Mouse (Mus musculus): ENCODE measurements around the gene Snd1. TPM values are rescaled to one million over a fixed set of nuclear protein-coding genes. Genes with fewer than 3 reads are reported as not detected.

The Snd1 gene
- total RNA-seq, 2 experiments from 2014 or later: 75.4 to 78.4 TPM

DNA sequence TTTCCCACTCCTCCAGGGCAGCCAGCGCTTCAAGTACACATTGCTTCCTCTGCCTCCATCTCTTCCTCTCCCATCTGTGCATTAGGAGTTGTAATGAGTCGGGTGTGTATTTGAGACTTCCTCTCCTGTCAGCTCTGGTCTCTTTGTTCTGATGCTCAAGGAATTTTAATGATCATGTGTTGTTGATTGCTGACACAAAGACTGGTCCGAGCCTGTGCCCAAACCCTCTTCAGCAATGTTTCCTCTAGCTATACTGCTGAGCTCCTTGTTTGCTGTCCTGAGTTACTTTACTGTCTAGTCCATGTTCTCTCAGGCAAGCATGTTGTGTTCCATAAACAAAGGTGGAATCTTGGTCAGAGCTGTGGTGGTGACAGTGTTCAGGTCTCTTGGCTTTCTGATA, 254.3 kb downstream of the Snd1 start:
- DNase-seq (ENCODE audit: low spot score): no peak
- intact Hi-C loops (cut with DNase I): no loop called here

DNA sequence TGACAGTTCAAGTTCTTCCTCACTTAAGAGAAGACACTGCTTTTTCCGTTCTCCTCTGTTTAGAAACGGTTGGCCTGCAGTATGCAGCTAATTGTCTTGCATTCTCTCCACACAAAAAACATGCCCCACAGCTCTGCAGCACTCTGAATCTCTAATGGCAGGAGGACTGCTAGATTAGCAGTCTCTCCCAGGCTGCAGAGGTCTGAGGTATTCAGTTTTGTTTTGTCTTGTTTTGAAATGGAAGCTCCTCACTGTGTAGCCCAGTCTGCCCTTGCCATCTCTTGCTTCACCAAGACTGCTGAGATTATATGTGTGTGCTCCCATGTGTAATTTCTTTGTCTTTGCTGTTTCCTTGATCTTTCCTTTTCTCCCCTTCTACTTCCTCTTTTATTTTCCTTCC, 254.7 kb downstream of the Snd1 start:
- intact Hi-C loops (cut with DNase I): no loop called here
- DNase-seq (ENCODE audit: low spot score): no peak

DNA sequence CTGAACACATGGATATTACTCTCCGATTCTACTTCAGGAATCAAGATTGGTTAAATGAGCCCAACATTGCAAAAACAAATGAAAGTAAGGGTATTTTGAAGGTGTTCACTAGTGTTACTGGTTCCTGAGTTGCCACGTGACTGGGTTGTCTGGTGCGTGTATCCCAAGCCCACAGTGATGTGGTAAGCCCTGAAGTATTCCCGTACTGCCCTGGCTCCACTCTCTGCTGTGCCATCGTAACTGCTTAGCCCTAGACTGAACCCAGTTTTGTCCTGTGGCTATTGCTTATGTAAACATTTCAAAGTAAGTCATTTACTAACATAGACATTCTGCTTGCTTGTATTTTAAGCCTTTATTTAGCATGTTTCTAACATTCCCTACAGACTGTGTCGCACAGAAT, 256.3 kb downstream of the Snd1 start:
- intact Hi-C loops (cut with DNase I): no loop called here
- no peak for DNase-seq (ENCODE audit: low spot score)

DNA sequence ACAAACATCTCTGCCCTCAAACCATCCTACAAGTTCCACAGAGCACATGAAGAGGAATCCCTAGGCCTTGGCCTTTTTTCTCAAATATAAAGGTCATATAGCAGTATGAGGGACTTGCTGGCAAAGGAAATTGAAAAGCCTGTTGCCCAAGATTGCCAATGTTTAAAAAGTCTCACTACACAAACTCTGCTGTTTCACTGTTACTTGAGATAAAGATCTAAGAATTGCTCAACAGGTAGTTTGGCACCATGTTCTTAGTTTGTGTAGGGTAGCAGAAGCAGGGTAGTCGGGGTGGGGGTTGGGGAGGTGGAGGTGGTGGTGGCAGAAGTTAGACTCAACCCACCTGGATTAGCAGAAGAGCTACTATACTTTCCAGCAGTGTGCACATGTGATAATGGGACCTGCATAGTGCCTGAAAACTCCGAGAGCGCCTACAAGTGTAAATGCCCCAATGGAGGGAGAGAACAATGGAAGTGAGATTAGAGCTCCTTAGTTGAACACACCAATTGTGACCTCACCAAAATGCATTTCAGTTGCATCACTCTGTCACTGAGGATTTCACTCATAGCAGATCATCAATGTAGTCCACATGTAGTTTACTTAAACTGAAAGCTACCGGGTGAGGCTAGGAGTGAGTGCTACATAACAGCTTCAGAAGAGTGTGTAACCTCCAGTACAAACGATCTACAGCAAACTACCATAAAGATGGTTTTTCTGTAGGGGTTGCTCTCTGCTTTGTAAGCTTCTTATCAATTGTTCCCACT, 259.1 kb downstream of the Snd1 start:
- intact Hi-C loops (cut with DNase I): no loop called here
- DNase-seq (ENCODE audit: low spot score): no peak

DNA sequence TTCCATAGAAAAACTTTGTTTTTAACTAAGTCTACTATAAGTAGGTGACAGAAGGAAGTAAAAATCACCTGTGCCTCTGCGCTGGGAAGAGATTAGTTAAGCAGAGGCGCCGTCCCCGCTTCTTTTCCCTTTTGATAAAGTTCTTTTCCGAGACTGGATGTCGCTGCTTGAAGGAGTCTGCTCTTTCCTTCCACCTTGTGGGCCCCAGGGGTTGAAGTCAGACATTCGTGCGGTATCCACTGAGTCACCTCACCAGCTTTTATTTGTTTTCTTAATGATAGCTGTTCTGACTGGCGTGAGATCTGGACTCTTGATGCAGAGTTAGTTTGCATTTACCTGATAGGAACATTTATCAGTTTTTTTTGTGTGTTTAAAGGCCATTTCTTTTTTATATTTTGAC, 260.2 kb downstream of the Snd1 start:
- intact Hi-C loops (cut with DNase I): no loop called here
- DNase-seq (ENCODE audit: low spot score): no peak

DNA sequence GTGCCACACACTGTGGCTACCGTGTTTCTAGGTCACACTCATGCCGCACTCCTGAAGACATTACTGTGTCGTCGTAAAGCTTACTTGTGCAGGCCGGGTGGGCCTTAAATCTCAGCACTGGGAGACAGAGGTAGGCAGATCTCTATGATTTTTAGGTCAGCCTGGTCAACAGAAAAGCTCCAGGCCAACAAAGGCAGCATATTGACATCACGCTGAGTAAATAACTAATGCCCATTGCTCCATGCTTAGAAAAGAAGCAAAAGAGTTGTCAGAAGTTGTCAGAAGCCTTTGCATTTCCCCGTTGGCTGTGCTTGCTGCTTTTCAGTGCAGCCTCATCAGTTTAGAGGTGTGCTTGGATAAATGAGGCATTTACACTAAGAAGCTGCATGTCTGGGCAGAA, 261.7 kb downstream of the Snd1 start:
- DNase-seq (ENCODE audit: low spot score): no peak
- intact Hi-C loops (cut with DNase I): no loop called here

DNA sequence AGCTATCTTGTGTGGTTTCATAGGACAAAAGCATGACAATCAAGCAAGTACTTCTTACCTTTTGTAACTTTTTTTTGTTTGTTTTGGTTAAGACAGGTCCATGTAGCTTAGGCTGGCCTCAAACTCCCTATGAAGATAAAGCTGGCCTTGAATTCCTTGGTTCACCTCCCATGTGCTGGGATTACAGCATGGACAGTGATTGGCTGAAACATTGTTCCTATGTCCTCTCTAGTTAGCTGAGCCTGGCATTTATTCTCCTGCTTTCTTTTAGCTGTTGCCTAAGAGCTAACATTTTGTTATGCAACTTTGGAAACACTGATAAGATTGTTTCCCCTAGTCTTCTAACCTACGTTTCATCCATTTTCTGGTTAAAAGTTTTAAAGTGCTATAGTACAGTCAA, 262.7 kb downstream of the Snd1 start:
- no peak for DNase-seq (ENCODE audit: low spot score)
- intact Hi-C loops (cut with DNase I): no loop called here

DNA sequence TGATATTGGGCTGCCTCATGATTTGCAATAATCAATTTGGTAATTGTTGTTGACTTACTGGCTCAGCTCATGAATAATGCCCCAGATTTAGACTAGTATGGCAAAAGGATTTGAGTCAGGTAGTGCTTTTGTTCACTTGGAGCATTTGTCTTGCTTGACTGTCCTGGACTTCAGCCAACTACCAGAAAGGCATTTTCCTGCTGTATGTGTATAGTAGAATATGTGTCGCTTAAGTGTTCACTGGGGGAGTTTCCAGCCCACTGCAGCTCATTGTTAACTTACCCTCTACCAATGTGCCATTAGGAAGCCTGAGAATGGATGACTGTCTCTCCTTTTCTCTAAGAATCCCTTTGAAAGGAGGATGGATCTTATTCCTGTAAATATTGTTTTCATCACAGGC, 268.6 kb downstream of the Snd1 start:
- no peak for DNase-seq (ENCODE audit: low spot score)
- intact Hi-C loops (cut with DNase I): no loop called here

DNA sequence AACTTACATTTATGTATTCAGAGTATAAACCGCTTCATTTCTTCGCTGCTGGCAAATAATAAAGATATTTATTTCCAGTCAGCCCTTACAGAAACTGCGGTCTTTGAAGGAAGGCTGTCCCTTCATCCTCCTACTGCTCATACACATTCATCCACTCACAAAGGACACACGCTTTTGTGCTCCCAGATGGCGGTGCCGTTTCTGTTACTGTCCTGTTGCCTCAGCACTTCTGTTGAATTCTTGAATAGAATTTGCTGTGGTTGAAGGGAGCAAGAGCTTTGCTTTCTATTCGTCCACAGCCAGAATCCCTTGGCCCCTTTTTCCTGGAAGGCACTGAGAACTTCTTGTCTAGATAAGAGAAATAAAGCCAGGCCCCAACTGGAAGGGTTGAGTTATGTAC, 270.9 kb downstream of the Snd1 start:
- DNase-seq (ENCODE audit: low spot score): no peak
- intact Hi-C loops (cut with DNase I): no loop called here

DNA sequence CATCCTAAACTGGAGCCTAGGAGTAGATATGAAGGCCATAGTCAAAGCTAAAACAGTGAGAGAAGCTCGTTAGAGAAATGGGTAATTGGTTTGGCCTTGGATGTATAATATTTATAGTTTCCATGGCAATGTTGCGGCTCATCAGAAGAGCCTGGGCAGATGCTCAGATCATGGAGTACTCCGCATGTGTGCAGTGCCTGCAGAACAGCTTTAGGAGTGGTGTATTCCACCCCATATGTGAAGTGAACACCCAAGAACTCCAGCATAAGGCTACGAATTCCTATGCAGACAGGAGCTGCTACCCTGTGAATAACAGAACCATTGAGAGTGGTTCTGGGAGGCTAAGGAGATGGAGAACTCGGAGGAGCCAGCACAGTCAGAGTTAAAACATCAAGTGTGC, 272.1 kb downstream of the Snd1 start:
- no peak for DNase-seq (ENCODE audit: low spot score)
- intact Hi-C loops (cut with DNase I): no loop called here

DNA sequence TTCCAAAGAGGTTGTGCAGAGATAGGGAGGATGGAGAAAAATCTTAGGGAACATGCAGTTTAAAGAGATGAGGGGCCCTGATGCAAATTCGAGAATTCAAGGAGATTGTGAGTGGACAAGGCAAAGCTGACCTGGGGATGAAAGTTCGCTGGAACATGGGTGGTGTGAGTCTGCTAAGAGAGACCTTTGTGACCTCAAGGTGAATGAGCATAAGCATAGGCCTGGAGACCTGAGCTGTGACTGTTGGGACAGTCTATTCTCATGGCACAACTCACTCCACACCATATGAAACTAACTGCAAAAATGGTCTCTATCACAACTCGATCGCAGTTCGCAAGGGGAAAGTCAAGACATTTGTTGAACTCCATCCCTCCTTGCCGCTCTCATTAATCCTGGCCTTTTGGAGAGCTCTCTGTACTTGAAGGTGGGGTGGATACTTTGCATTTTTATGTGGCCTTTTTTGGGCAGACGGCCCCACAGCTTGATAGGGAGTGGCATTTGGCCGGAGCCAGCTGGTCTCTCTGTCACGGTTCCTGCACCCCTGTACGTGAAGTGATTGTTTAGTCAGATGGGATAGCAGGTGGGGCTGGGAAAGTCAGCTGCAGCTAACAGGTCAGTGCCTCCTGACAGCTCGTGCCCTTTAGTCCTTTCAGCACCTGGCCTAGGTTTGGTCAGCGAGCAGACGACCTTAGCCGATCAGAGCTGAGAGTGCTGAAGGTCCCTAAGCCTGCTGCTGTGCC, 273.2 kb downstream of the Snd1 start:
- no peak for DNase-seq (ENCODE audit: low spot score)
- intact Hi-C loops (cut with DNase I): no loop called here

DNA sequence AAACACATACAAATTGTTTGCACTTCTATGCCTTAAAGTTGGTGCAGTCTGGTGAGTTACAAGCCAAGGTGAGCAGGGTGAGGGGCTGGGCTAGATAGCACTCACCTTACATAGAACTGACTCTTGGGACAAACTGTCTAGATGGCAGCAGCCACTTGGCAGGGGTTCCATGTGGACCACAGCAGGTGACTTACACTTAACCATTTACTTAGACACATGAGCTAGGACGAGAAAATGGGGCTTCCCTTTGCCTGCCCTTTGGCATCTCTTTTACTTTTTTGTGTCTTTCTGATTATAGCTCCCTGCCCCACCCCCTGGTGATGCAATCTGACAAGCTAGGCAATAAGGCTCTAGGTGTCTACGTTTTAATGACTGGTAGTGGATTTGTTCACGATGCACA, 274.3 kb downstream of the Snd1 start:
- intact Hi-C loops (cut with DNase I): no loop called here
- DNase-seq (ENCODE audit: low spot score): no peak

DNA sequence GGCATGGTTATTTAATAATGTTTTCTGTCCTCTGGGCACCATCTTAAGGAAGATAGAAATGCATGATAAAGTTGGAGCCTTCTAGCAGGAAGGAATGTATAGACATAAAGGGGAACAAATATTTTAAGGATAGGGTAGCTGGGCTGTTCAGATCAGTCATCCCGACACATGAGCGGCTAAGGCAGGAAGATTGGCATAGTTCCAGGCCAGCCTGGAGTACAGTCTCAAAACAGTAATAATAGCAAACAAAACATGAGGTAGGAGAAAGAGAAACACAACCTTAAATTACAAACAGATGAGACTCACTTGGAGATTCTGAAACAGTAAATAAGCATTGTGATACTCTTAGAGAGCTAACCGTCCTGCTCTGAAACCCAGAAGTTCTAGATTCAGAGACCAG, 276.2 kb downstream of the Snd1 start:
- no peak for DNase-seq (ENCODE audit: low spot score)
- intact Hi-C loops (cut with DNase I): no loop called here

DNA sequence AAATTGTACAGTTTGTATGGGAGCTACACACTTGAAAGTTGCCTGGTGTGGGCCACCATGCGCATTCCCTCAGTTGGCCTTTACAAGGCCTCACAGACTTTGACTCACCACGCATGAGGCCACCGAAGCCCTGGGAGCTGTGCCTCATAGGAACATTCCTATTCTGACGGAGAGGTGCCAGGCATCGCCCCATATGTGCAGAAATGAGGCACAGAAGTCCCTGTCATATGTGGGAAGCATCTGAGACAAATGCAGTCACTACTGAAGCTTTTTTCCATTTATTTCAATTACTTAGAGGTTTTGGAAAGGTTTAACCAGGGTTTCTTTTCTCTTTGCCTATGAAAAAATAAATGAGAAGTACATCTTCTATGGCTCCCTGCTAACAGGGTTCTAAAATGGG, 278.3 kb downstream of the Snd1 start:
- DNase-seq (ENCODE audit: low spot score): no peak
- intact Hi-C loops (cut with DNase I): no loop called here

DNA sequence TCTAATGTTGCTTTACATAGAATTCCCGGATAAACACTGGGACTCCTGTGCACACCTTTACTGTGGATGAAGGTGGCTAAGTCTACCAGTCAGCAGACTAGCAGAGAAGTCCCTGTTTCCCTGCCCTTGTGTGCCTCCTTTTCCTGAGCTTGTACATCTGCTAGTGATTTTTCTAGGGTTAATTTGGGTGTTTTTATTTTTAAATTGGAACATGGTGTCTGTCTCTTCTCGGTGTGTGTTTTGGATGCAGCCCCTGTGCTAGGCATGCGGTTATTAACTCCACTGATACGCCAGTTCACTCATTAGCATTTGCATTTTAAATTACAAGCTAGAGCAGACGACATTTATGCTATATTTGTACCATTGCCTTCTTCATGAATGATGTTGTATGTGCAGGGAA, 278.7 kb downstream of the Snd1 start:
- intact Hi-C loops (cut with DNase I): no loop called here
- no peak for DNase-seq (ENCODE audit: low spot score)

DNA sequence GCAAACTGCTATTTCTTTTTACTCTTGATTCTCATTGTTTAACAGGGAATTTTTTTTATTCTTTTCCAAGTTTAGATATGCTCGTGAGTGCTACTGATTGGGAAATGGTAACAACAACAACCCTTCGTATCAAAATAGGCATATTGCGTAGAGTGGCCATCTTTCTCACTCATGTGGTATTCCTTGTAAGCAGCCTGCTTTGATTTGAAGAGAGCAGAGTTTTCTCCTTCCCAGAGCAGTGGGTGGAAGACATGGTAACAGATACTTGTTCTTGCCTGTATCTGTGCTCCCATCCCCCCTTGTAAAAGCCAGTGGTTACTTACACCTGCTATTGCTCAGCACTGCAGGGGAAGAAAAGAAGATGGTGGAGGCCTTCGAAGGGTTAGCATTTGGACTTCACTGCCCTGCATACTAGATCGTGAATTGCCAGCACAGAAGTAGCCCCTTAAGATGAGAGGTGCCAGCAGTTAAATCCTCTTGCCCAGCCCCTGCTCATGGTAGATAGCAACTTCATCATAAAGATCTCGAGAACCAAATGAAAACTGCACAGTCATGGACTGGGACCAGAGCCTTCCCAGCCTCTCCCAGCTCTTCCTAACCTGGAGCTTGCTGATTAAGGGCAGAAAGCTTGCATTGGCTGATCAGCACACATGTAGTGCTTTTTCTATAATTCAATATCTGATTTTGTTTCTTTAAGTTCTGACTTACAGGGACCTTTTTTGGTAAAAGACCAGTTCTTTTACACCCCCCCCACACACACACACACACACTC, 279.4 kb downstream of the Snd1 start:
- no peak for DNase-seq (ENCODE audit: low spot score)
- intact Hi-C loops (cut with DNase I): no loop called here

DNA sequence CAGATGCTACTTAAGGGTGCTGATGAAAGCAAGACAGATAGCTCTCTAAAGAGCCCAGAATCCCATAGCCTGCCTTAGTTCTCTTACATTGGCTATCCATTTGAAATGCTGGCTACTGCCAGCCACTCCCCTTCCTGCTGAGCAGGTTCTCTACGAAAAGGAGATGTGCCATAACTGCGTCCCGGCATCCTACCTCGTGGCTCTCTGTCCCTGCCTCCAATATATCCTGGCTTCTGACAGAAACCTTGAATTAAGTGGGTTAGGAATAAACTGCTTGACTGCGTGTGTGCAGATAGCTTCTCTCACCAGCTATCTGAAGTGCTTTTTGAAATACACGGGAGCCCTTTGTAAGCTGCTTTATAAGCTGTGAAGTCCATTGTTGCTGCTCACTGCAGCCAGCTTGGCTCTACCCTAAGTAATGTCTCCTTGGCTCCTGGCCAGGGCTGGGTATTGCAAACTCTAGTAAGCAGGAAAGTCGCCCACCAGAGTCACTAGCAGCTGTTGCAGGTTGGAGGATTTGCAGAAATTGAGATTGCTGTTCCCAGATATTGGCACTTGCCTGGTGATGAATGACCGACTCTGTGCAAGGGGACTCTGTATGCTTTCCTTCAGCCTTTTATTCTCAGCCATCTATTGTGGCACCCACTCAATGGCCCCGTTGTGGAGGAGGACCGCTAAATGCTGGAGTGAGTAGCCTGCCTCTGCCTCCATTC, 281.5 kb downstream of the Snd1 start:
- no peak for DNase-seq (ENCODE audit: low spot score)
- intact Hi-C loops (cut with DNase I): no loop called here

DNA sequence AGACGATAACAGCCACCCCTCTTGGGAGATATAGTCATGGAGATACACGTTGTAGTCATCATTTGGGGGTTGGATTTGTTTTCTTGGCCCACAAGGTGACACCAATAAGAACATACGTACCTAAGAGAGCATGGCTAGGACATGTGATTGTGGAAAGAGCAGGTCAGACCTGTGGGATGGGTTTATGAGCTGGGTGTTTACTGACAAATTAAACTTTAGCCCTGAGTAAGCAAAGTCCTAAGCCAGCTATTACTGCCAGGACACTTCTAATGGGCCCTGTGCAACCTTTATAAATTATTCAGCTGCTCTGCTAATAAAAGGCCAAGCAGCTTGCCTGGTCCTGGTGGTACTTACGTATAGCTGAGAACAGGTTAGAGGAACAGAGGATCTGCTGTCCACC, 283.4 kb downstream of the Snd1 start:
- DNase-seq (ENCODE audit: low spot score): no peak
- intact Hi-C loops (cut with DNase I): no loop called here

DNA sequence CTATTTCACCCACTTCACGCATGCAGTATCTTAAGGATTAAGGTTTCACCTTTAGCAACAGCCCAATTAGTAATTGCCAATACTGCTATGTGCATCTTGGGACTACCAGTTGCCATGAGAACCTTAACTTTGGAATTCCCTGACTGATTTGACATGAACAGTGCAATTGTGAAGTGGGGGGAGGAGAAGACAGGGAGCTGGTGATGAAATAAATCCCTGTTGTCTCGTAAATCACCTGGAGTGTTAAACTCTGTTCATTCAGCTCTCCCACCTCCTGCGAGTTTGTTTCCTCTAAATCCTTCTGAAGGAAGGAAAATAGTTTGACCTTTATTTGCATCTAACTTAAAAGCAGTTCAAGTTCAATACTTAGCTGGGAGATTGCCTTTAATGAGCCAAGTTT, 286.8 kb downstream of the Snd1 start:
- intact Hi-C loops (cut with DNase I): no loop called here
- DNase-seq (ENCODE audit: low spot score): no peak

DNA sequence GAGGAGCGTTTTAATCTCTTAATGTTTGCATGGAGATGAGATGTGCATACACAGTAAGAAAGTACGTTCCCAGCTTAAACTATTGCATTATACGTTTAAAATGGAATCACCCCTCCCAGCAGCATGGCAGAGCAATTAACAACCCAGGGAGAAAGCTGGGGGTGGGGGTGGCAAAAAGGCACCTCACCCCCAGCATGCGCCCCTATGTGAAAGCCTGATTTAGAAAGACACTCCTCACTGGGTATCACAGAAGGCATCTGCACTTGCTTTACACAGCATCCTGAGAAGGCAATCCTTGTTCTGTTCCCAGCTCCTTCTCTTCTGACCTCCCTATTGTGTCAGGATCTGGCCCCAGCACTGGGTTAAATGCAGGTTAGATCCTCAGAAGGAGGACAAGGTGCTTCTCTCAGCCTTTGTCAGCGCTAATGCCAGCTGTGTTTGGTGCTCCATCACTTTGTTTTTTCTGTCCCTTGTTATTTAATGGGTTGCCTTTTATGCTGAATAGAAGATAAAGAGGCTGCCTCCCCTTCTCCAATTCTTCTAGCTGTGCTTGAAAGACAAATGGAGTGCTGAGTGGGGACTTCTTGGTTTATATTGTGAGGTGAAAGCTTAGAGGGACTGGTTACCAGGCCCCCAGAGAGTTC, 287.3 kb downstream of the Snd1 start:
- no peak for DNase-seq (ENCODE audit: low spot score)
- intact Hi-C loops (cut with DNase I): no loop called here
